Mouse (Mus musculus): ENCODE measurements around the gene AI182371. TPM values are rescaled to one million over a fixed set of nuclear protein-coding genes. Genes with fewer than 3 reads are reported as not detected.

AI182371 gene
- 0.71 TPM in 2 replicates for polyA plus RNA-seq (2012; rRNA removed)

DNA sequence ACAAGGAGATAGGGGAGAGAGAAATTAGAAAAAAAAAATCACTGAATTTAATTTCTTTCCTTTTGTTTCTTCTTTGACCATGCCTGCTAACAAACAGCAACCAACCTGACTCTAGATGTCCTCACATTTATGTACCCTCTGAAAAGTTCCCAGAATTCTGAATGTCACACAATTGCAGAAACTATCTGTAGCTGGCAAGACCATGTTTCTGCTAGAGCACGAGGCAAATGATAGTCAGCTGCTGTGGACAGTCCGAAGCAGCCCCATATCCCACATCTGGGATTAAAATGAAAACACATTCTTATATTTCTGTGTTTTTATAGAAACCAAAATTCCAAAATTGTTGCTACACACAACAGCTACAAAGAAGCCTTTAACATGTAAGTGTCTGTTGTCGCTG is at the start of gene AI182371:
Gene AI182371, minus strand, starts transcription at position 101 of the 400 bp plus-strand sequence.
- TF ChIP-seq POLR2A (IDR thresholded peaks at IDR 0.05; ENCODE audit: borderline replicate concordance, extremely low read depth, insufficient read depth, insufficient read length, poor library complexity, severe bottlenecking) = no peak
- no peak for TF ChIP-seq CTCF (IDR thresholded peaks at IDR 0.05; ENCODE audit: borderline replicate concordance, extremely low read depth, insufficient read depth, insufficient read length)
- no peak for DNase-seq (ENCODE audit: low read depth)

DNA sequence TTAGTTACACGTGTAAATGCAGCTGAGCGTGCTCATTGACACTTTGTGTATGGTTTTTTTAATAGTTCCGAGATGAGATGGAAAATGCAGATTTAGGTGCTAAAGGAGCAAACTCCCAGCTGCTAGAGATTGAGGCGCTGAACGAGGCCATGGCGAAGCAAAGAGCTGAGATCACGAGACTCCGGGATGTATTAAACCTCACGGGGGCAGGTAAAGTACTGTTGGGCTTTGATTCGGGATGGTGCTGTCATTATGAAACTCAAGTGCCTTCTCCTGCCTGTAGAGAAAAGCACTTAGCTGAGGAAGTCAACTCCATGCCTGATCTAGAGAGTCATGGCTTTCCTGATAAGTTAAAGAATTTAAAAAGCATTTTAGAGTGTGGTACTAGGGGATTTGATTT is 47.5 kb upstream of the AI182371 start:
- TF ChIP-seq POLR2A (IDR thresholded peaks at IDR 0.05; ENCODE audit: borderline replicate concordance, extremely low read depth, insufficient read depth, insufficient read length, poor library complexity, severe bottlenecking) = no peak
- no peak for TF ChIP-seq CTCF (IDR thresholded peaks at IDR 0.05; ENCODE audit: borderline replicate concordance, extremely low read depth, insufficient read depth, insufficient read length)
- no peak for DNase-seq (ENCODE audit: low read depth)

DNA sequence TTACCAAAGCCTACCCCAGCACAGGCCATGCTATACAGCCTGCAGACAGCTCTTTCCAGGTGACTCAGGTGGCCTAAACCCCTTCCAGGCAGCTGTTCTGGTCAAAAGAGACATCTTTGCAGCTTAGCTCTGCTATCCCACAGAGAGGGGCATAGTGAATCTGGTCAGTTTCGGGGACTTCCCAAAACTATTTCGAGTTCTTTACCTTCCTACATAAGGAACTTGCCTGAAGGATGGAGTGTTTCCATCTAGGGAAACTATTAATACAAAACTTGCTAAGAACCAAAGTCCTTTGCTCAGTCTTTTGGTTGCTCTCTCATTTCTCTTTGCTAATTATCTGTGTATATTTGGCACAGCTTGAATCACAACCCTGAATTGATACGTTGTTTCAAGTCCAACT is 40.3 kb upstream of the AI182371 start:
- TF ChIP-seq POLR2A (IDR thresholded peaks at IDR 0.05; ENCODE audit: borderline replicate concordance, extremely low read depth, insufficient read depth, insufficient read length, poor library complexity, severe bottlenecking) (no peak), CTCF (IDR thresholded peaks at IDR 0.05; ENCODE audit: borderline replicate concordance, extremely low read depth, insufficient read depth, insufficient read length) (no peak)
- DNase-seq (ENCODE audit: low read depth) = no peak

DNA sequence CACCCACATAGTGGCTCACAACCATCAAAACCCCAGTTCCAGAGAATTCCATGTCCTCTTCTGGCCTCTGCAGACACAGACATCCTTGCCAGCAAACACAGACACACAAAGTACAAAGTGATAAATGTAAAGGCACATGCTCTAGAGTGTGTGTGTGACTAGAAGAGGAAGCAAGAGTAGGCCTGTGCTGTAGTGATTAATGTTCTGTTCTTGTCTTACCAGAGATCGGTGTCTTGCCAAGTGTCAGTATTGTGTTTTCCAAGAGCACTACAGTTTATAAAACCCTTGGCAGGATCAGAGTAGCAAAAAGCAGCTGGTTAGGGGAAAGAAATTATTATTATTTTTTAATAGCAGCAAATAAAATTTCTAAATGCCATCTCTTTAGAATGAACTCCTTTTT is 37.2 kb upstream of the AI182371 start:
- DNase-seq (ENCODE audit: low read depth) = no peak
- no peak for TF ChIP-seq POLR2A (IDR thresholded peaks at IDR 0.05; ENCODE audit: borderline replicate concordance, extremely low read depth, insufficient read depth, insufficient read length, poor library complexity, severe bottlenecking)
- TF ChIP-seq CTCF (IDR thresholded peaks at IDR 0.05; ENCODE audit: borderline replicate concordance, extremely low read depth, insufficient read depth, insufficient read length) = no peak

DNA sequence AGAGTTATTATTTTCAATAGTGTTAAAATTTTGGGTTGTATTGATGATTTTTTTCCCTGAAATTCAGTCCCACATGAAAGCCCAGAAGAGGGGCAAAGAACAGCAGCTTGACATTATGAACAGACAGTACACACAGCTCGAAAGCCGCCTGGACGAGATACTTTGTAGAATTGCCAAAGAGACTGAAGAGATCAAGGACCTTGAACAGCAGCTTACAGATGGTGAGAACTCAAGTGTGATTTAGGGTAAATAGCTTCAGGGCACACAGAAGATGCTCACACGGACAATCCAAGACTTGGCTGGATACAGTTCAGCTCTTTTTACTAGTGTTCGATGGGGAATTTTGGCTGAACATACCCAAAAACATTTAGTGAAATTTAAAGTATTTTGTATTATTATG is 32.5 kb upstream of the AI182371 start:
- DNase-seq (ENCODE audit: low read depth) = peak; percentile 7
- TF ChIP-seq CTCF (IDR thresholded peaks at IDR 0.05; ENCODE audit: borderline replicate concordance, extremely low read depth, insufficient read depth, insufficient read length) (no peak), POLR2A (IDR thresholded peaks at IDR 0.05; ENCODE audit: borderline replicate concordance, extremely low read depth, insufficient read depth, insufficient read length, poor library complexity, severe bottlenecking) (no peak)

DNA sequence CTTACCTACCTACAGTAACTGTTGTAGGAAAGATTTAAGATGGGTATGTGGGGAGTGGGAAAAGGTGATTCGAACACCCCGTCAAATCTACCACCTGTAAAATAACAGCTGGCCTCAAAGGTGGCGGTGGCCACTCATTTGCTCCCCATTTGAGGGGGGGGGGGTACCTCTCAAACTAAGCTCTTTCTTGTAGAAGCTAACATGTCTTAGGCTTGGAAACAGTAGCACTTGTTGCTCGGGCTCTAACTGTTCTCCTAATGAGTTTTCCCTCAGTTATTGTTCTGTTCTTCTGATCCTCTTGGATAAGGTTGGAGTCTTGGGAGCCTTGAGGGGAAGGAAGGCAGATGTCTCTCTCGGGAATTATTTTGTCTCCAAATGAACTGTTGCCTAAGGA is 31.3 kb upstream of the AI182371 start:
- DNase-seq (ENCODE audit: low read depth) = peak; percentile 19
- no peak for TF ChIP-seq POLR2A (IDR thresholded peaks at IDR 0.05; ENCODE audit: borderline replicate concordance, extremely low read depth, insufficient read depth, insufficient read length, poor library complexity, severe bottlenecking)
- no peak for TF ChIP-seq CTCF (IDR thresholded peaks at IDR 0.05; ENCODE audit: borderline replicate concordance, extremely low read depth, insufficient read depth, insufficient read length)

DNA sequence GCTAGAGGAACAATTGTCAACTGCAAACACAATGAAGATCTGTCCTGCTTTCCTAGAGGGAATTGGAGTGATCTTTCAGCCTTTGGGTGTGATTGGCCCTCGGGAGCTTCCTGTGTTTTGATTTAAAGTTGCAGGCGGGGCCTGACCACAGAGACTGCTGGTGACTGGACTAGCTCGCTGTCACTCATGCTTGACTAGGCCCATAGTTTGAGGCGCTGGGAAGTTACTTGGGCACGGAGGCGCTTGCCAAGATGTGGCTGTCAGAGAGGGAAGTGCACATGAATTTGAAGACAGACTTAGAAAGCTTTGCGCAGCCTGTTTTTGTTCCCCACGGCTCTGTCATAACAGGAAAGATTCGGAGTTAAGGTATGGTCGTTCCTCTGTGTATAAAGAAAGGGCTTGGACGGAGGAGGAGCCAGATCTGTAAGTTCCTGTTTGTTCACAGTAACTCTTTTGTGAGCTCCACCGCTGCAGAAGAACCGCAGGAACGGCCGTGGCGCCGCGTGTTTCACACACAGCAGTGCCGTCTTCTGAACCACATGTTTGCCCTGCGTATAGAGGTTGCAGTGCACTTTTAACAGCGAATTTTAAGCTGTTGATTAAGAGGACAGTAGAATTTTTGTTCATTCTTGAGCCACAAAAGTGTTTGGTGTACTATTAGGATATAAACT is 30.8 kb upstream of the AI182371 start:
- DNase-seq (ENCODE audit: low read depth) = peak; percentile 98
- TF ChIP-seq CTCF (IDR thresholded peaks at IDR 0.05; ENCODE audit: borderline replicate concordance, extremely low read depth, insufficient read depth, insufficient read length) (peak; percentile 24; the same call in 1 of the 2 replicates), POLR2A (IDR thresholded peaks at IDR 0.05; ENCODE audit: borderline replicate concordance, extremely low read depth, insufficient read depth, insufficient read length, poor library complexity, severe bottlenecking) (peak; percentile 9; the same call in 1 of the 2 replicates)

DNA sequence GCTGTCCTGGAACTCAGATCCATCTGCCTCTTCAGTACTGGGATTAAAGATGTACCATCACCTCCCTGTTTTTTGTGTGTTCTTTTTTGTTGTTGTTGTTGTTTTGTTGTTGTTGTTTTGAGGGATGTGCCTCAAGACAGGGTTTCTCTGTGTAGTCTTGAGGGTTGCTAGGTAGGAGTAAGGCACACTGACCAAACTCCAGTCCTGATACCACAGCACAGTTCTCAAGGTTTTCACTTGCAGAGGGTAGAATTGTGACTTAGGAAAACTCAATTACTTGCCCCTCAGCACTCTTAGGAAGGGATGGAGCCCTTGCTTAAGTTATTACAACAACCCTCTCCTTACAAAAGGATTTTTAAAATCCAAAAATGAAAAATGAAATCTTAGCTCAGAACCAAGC is 30.1 kb upstream of the AI182371 start:
- DNase-seq (ENCODE audit: low read depth) = no peak
- TF ChIP-seq POLR2A (IDR thresholded peaks at IDR 0.05; ENCODE audit: borderline replicate concordance, extremely low read depth, insufficient read depth, insufficient read length, poor library complexity, severe bottlenecking) (no peak), CTCF (IDR thresholded peaks at IDR 0.05; ENCODE audit: borderline replicate concordance, extremely low read depth, insufficient read depth, insufficient read length) (no peak)

DNA sequence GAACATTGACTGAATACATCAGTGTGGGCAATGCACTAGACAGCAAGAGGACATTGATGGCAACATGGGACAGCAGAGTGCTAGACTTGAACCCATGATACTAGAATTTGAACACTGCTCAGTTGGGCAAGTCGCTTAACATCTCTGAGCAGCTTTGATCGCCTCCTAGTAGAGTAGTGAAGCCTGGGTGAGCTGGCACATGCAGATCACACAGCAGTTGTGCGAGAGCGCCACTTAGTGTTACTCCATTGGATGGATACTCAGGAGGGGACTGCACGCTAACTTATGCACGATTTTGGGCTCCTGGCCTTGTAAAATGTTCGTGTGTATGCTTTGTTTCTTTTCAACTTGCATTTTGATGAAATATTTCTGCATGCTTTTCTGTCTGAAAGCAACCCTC is 23.4 kb upstream of the AI182371 start:
- TF ChIP-seq POLR2A (IDR thresholded peaks at IDR 0.05; ENCODE audit: borderline replicate concordance, extremely low read depth, insufficient read depth, insufficient read length, poor library complexity, severe bottlenecking) (no peak), CTCF (IDR thresholded peaks at IDR 0.05; ENCODE audit: borderline replicate concordance, extremely low read depth, insufficient read depth, insufficient read length) (peak; percentile 41; the same call in 1 of the 2 replicates)
- DNase-seq (ENCODE audit: low read depth) = peak; percentile 39

DNA sequence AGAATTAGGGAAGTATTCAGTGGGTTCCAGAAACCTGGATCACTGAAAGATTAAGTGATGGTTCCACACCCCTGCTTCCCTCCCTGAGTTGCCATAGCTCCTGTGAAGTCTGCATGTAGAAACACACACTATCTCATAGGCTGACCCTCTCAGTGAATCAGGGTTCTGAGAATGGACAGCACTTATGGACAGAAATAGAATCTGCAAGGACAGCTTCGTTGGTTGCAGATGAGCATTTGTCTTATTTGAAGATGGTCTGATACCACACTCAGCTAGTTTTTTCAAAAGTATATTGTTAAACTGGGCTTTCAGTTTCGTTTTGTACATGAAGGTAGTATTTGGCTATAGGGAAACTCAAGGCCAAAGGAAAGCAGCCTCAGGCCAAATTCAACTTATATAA is 9.2 kb upstream of the AI182371 start:
- TF ChIP-seq POLR2A (IDR thresholded peaks at IDR 0.05; ENCODE audit: borderline replicate concordance, extremely low read depth, insufficient read depth, insufficient read length, poor library complexity, severe bottlenecking) (no peak), CTCF (IDR thresholded peaks at IDR 0.05; ENCODE audit: borderline replicate concordance, extremely low read depth, insufficient read depth, insufficient read length) (no peak)
- no peak for DNase-seq (ENCODE audit: low read depth)

DNA sequence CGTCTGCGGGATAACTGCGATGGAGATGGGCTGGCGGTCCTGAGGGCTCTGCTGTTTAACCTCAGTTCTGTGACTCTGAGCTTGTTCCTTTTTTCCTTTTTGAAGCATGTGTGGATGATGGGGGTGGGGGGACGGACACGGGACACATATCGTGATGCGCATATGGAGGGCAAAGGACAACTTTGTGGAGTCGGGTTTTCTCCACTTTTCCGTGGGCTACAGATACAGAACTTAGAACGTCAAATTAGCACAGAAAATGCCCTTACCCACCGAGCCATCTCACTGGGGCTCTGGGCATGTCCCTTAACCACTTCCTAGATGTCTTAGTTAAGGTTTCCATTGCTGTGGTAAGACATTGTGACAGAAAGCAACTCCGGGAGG is 8.6 kb upstream of the AI182371 start:
- TF ChIP-seq POLR2A (IDR thresholded peaks at IDR 0.05; ENCODE audit: borderline replicate concordance, extremely low read depth, insufficient read depth, insufficient read length, poor library complexity, severe bottlenecking) = no peak
- no peak for TF ChIP-seq CTCF (IDR thresholded peaks at IDR 0.05; ENCODE audit: borderline replicate concordance, extremely low read depth, insufficient read depth, insufficient read length)
- no peak for DNase-seq (ENCODE audit: low read depth)

All from brain, embryonic 14.5 days (tissue).